Mouse (Mus musculus) cerebellum, postnatal 10 days (tissue): ENCODE data around the gene Iqsec2.

Experiments
- DNase-seq, 2 experiments: peaks; one replicate each; pipeline ENCODE4 v3.0.0; 2021; ENCODE audit warnings: mixed read lengths in 2 of 2

Gene Iqsec2

GRCm38 (mm10) chrX:152143941-152144741, at the start of gene Iqsec2:
TSS of gene Iqsec2 (plus strand) at chrX:152144268.
- DNase-seq: peak; percentile 53 to 62

- DNase-seq: no peak
These were observed 46.5 kb upstream of the Iqsec2 start for GRCm38 (mm10) chrX:152097572-152097971.

- no peak for DNase-seq
These were observed 22.4 kb upstream of the Iqsec2 start for GRCm38 (mm10) chrX:152121687-152122086.

- peak; percentile 19 to 54 for DNase-seq
These were observed 13.3 kb upstream of the Iqsec2 start for GRCm38 (mm10) chrX:152130777-152131176.

- peak in 1 of 2 experiments; percentile 14 for DNase-seq
These were observed 12.0 kb upstream of the Iqsec2 start for GRCm38 (mm10) chrX:152132029-152132428.

GRCm38 (mm10) chrX:152135195-152135594, 8.9 kb upstream of the Iqsec2 start:
- DNase-seq: no peak

- DNase-seq: peak; percentile 46 to 48
These were observed 710 bp downstream of the Iqsec2 start for GRCm38 (mm10) chrX:152144742-152145214.

- peak; percentile 70 to 78 for DNase-seq
These were observed 2.1 kb downstream of the Iqsec2 start for GRCm38 (mm10) chrX:152146150-152146549.

- DNase-seq: peak; percentile 63
These were observed 2.6 kb downstream of the Iqsec2 start for GRCm38 (mm10) chrX:152146691-152147090.

- DNase-seq: peak; percentile 86 to 87
These were observed 3.5 kb downstream of the Iqsec2 start for GRCm38 (mm10) chrX:152147451-152148116.

GRCm38 (mm10) chrX:152148706-152149105, 4.6 kb downstream of the Iqsec2 start:
- DNase-seq: peak; percentile 50 to 65

- DNase-seq: peak; percentile 82 to 83
These were observed 7.6 kb downstream of the Iqsec2 start for GRCm38 (mm10) chrX:152151709-152152108.

GRCm38 (mm10) chrX:152158294-152158693, 14.2 kb downstream of the Iqsec2 start:
- DNase-seq: no peak

- no peak for DNase-seq
These were observed 17.3 kb downstream of the Iqsec2 start for GRCm38 (mm10) chrX:152161404-152161803.

GRCm38 (mm10) chrX:152164061-152164460, 20.0 kb downstream of the Iqsec2 start:
- DNase-seq: no peak

- no peak for DNase-seq
These were observed 22.1 kb downstream of the Iqsec2 start for GRCm38 (mm10) chrX:152166161-152166560.

GRCm38 (mm10) chrX:152168521-152168920, 24.5 kb downstream of the Iqsec2 start:
- DNase-seq: peak in 1 of 2 experiments; percentile 38

GRCm38 (mm10) chrX:152171041-152172026, 27.3 kb downstream of the Iqsec2 start:
- peak in 1 of 2 experiments; percentile 49 for DNase-seq

GRCm38 (mm10) chrX:152172487-152172935, 28.4 kb downstream of the Iqsec2 start:
- DNase-seq: peak; percentile 32 to 45

- peak; percentile 74 to 77 for DNase-seq
These were observed 31.2 kb downstream of the Iqsec2 start for GRCm38 (mm10) chrX:152175284-152175683.

GRCm38 (mm10) chrX:152177897-152178296, 33.8 kb downstream of the Iqsec2 start:
- DNase-seq: peak; percentile 72 to 82

- peak; percentile 63 to 87 for DNase-seq
These were observed 34.9 kb downstream of the Iqsec2 start for GRCm38 (mm10) chrX:152178843-152179545.
